Mouse (Mus musculus) lung, adult 2 months (tissue): ENCODE results near the gene Bmp3. TPM values are rescaled to one million over a fixed set of nuclear protein-coding genes. Genes with fewer than 3 reads are reported as not detected.

ENCODE experiments used
- DNase-seq: peaks from one replicate; pipeline ENCODE4 v3.0.0; 2022
- H3K4me1 ChIP-seq: fragments of 200-500 bp; 2 replicates; pipeline ENCODE4 v1.6.1; 2011; ENCODE audit warnings: low read length; ENCODE audit not compliant: control insufficient read depth, insufficient read depth
- H3K4me3 ChIP-seq: fragments of 200-500 bp; replicated peaks from 2 replicates; pipeline ENCODE3; 2011; ENCODE audit warnings: low read depth, mild to moderate bottlenecking, control low read depth, low read length; ENCODE audit errors: extremely low read depth
- CTCF ChIP-seq: fragments of 200-500 bp; IDR thresholded peaks from 2 replicates; pipeline ENCODE4 v1.5.1; 2011; ENCODE audit warnings: mild to moderate bottlenecking, low read length, control low read depth; ENCODE audit not compliant: insufficient read depth
- POLR2A ChIP-seq: fragments of 200-500 bp; IDR thresholded peaks from 2 replicates; pipeline ENCODE4 v1.6.1; 2011; ENCODE audit warnings: low read depth, mild to moderate bottlenecking, control low read depth, low read length, borderline replicate concordance; ENCODE audit errors: extremely low read depth
- WGBS: fragments of 180-500 bp; shearing (Covaris S2); methylation state at CpG from one replicate; pipeline ENCODE4 v1.1.7; 2018; 5-methylcytosine and 5-hydroxymethylcytosine counted together
- polyA plus RNA-seq: library from polyadenylated mRNA; depleted of rRNA; stranded (reverse); fragments of >200 nt; gene quantifications from 2 replicates; pipeline ENCODE4 v1.2.3, GENCODE M21; 2012

Gene Bmp3
- polyA plus RNA-seq, 1 experiment = 34.6 TPM

DNA sequence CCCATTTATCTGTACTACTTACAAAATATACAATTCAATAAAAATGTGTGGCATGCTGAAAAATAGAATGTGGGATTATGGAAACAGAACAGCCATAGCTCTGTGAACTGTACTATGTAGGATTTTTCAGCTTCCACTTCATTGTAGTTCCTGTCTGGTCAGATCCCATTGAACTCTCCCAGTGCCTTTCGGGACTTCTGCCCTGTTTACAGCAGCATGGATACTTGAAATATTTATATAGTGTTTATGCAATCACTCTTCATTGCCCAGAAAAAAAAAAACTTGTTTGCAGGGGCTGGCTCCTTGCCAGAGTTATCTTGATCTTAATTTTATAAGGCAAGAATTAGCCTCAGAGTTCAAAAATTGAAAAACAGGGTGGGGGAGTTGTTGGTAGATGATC, 9.6 kb upstream of the Bmp3 start:
- WGBS = 14% methylated on average over 1 of the region's 1 CpGs
- no peak for DNase-seq
- TF ChIP-seq POLR2A = no peak
- no peak for TF ChIP-seq CTCF
- no peak overlapping the region for H3K4me3 ChIP-seq
- H3K4me1 ChIP-seq = peaks cover 2% of the 10 kb centered on the region

DNA sequence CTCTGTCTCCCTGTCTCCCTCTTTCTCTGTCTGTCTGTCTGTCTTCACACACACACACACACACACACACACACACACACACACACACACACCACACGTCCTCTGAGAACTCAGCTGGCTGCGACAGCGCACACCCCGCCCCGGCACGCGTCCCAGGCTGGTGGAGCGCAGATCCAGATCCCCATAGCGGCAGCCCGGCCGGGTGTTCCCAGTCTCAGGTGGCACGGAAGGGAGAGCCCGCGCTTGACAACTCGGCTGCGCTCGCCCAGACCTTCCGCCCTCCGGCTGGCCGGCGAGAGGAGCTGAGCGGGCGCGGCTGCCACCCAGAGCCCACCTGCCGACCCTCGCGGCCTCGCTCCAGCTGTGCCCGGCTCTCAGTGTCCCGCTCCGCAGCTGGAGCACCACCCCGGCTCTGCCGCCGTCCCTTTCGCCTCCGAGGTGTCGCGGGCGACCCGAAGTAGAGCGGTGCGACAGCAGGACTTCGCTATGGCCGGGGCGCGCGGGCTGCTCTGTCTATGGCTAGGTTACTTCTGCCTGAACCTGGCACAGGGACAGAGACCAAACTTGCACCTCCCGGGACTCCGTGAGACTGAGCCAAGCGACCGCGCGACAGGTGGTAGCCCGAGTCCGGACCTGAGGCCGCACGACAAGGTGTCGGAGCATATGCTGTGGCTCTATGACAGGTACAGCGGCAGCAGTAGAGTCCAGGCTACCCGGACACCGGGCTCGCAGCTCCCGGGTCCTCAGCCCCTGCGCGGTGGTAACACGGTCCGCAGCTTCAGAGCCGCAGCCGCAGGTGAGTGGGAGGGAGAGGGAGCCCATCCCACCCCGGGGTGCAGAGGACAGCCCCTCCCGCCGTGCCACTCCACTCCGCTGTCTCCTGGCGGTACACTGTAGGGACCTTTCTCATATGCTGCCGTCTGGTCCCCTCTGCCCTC, 681 bp downstream of the Bmp3 start:
- peak; percentile 48 for DNase-seq

DNA sequence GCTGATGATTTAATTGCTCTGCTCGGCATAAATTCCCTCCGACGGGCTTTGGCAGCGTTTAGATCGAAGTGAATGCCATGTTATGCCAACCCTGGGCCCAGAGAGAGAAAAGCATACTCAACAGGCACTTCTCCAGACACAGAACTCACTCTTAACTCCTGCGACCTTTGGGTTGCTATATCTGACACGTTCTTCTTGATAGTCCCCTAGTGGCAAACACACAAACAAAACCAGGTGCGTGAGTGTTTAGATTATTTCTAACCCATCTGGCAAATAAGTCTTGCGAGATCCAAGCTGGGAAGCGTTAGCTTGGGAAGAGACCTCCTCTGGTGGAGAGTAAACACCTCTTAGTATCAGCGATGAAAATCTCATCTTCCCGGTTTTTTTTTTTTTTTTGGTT, 1.5 kb downstream of the Bmp3 start:
- Histone ChIP-seq H3K4me1 (no peaks in the 10 kb centered on the region; the same call in 1 of the 2 replicates), H3K4me3 (peak overlapping the region; percentile 87)
- DNase-seq = no peak
- TF ChIP-seq CTCF (no peak), POLR2A (no peak)
- WGBS = 5% methylated on average over 12 of the region's 12 CpGs

More for the DNA sequence above, 681 bp downstream of the Bmp3 start:
- Histone ChIP-seq H3K4me3 (peak overlapping the region; percentile 87), H3K4me1 (no peaks in the 10 kb centered on the region; the same call in 1 of the 2 replicates)
- TF ChIP-seq CTCF = no peak
- 0 out of 2 replicates have a peak, but pooled peaks have one; percentile 26 for TF ChIP-seq POLR2A
- WGBS = 1% methylated on average over 75 of the region's 75 CpGs

DNA sequence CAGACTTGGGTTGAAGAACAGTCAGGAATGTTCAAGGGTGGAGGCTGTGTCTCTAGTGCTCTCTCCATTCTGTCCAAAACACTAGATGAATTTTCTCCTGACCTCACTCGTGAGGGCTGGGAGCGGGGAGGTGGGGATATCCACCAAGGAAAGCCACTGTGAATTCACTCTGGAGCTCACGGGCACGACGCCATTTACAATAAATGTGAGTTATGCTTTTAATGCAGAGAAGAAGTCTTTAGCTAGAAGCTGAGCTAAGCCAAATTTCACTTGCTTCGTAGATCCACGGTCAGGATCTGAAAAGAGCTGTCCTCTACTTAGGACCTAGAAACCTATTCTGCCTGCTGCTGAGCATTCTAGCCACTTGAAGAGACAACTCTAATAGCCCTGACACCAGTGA, 2.1 kb downstream of the Bmp3 start:
- Histone ChIP-seq H3K4me3 (peak overlapping the region; percentile 61), H3K4me1 (no peaks in the 10 kb centered on the region; the same call in 1 of the 2 replicates)
- 27% methylated on average over 7 of the region's 7 CpGs for WGBS
- DNase-seq = no peak
- TF ChIP-seq CTCF = no peak
- no peak for TF ChIP-seq POLR2A

DNA sequence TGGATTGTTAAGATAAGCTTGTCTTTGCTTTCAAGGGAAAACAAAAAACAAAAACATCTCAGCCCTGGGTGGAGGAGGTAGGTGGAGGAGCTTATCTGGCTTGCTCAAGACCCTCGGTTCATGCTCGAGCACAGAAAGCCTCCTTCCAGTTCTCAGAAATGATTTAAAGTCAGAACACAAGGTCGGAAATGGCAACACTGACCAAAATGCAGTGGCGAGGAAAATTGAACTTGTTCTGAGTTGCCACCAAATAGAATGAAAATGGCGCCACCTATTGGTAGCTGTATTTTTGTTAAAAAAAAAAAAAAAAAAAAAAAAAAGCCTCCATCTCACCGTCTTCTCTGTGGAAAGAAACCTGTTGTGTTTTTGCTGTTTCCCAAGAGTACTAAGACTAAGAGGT, 9.7 kb downstream of the Bmp3 start:
- TF ChIP-seq POLR2A (no peak), CTCF (no peak)
- Histone ChIP-seq H3K4me1 (peaks cover 5% of the 10 kb centered on the region), H3K4me3 (no peak overlapping the region)
- no peak for DNase-seq
- WGBS = 2% methylated on average over 6 of the region's 6 CpGs

DNA sequence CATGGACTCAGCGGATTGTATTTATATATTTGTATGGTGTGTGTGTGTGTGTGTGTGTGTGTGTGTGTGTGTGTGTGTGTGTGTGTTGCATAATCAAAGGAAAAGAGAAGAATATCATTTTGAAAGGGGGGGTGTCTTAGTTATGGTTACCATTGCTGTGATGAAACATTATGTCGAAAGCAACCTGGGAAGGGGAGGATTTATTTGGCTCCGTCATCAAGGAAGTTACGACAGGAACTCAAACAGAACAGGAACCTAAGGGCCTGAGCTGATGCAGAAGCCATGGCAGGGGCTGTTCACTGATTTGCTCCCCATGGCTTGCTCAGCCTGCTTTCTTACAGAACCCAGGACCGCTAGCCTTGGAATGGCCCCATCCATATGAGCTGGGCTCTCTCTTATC, 10.9 kb downstream of the Bmp3 start:
- DNase-seq = no peak
- no peak for TF ChIP-seq CTCF
- TF ChIP-seq POLR2A = no peak
- Histone ChIP-seq H3K4me1 (peaks cover 5% of the 10 kb centered on the region), H3K4me3 (no peak overlapping the region)
- WGBS = 52% methylated on average over 5 of the region's 5 CpGs

DNA sequence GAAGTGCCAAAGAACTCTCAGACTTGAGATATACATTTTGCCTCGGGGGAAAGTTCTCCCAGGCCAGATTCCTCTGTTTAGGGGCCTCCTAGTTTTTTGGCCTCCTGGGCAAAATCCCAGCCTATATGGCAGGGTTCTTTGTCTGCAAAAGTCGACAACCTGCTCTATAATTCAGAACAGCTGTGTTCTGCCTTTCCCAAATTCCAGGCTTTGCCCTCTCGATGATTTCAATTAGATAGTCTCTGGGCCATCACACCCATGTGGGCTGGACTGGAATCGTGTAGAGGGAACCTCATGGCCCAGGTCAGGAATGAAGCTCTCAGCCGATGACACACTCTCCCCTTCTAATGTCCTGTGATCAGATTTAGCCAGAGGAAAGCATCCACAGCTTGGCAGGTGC, 21.8 kb downstream of the Bmp3 start:
- no peak for DNase-seq
- WGBS = 47% methylated on average over 5 of the region's 5 CpGs
- Histone ChIP-seq H3K4me1 (no peaks in the 10 kb centered on the region), H3K4me3 (no peak overlapping the region)
- TF ChIP-seq POLR2A (no peak), CTCF (no peak)

DNA sequence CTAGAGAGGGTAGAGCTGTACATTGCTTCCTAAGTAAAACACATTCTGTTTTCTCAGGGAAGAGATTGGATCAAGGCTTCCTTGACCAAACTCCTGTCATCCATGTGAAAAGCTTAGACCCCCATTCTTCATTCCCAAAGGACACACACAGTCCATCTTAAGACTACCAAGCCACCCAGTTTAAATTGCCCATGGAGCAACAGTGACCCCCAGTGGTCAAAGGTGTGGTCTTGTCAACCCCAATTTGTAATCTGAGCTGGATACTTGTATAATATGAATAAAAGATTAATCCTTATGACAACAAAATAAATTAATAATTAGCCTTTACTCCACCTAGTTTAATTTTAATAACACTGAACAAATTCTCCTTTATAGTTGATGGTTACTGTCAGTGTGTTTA, 24.7 kb downstream of the Bmp3 start:
- Histone ChIP-seq H3K4me1 (no peaks in the 10 kb centered on the region), H3K4me3 (no peak overlapping the region)
- TF ChIP-seq POLR2A (no peak), CTCF (peak; percentile 36; the same call in 1 of the 2 replicates)
- DNase-seq = peak; percentile 60

DNA sequence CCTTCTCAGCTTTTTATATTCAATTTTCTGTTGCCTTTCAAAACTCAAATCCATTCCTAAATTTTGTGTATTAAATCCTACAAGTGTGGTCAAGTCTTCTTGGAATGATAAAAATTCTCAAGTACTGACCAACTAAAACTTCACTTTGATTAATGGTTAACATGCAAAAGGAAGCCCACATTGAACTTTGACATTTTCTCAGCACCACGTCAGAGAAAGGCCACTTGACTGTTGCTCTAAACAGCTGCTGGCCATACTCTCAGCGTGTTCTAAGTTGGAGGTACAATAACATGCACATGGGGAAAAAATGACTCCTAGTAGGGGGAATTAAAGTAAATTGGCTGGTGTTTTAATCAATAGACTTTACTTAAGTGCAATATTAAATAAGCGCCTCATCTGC, 27.9 kb downstream of the Bmp3 start:
- Histone ChIP-seq H3K4me3 (no peak overlapping the region), H3K4me1 (no peaks in the 10 kb centered on the region)
- WGBS = 57% methylated on average over 3 of the region's 3 CpGs
- no peak for DNase-seq
- TF ChIP-seq CTCF (no peak), POLR2A (no peak)

DNA sequence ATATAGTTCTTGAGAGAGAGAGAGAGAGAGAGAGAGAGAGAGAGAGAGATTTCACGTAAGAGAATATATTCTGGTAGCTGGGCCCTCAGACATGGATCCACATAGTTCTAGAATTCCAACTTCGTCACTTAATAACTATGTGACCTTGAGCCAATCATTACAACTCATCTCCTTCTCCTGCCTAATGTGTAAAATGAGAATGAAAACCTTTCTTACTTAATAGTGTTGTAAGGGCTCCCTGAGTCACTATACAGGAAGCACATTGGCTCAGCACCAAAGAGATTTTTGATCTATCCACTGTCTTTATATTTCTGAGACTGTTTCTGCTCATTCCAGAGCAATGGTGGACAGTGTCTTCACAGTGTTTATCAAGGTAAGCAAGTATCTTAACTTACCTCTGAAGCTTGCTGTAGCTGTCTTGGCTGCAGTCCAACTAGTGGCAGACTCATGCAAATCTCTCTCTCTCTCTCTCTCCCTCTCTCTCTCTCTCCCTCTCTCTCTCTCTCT, 36.4 kb downstream of the Bmp3 start:
- Histone ChIP-seq H3K4me1 (no peaks in the 10 kb centered on the region), H3K4me3 (no peak overlapping the region)
- 52% methylated on average over 2 of the region's 2 CpGs for WGBS
- DNase-seq = no peak
- no peak for TF ChIP-seq CTCF
- TF ChIP-seq POLR2A = no peak
